Mouse (Mus musculus) thymus, postnatal 36 days (tissue): ENCODE data around the gene Mus81.

ENCODE experiments used
- DNase-seq, 2 experiments: peaks; one replicate each; pipeline ENCODE4 v3.0.0; 2022; ENCODE audit warnings: mixed read lengths in 2 of 2

The Mus81 gene

DNA sequence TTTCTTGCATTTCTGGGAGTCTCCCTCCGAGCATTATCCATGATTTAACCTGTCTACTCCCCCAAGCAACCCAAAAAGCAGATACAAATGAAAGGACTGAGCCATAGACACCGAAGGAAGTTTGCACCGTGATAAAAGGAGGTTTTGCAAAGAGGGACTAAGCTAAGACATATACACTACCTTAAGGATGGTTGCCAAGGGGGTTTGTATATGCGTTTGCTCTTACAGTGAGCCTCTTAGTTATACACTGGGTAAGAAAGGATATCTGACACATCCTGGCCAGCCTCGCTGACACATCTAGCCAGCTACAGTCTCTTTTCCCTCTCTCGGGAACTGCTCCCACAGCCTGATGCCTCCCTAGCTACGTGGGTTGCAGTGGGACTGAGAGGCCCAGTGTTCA lies 54.3 kb downstream of the Mus81 start:
- DNase-seq, result no peak

DNA sequence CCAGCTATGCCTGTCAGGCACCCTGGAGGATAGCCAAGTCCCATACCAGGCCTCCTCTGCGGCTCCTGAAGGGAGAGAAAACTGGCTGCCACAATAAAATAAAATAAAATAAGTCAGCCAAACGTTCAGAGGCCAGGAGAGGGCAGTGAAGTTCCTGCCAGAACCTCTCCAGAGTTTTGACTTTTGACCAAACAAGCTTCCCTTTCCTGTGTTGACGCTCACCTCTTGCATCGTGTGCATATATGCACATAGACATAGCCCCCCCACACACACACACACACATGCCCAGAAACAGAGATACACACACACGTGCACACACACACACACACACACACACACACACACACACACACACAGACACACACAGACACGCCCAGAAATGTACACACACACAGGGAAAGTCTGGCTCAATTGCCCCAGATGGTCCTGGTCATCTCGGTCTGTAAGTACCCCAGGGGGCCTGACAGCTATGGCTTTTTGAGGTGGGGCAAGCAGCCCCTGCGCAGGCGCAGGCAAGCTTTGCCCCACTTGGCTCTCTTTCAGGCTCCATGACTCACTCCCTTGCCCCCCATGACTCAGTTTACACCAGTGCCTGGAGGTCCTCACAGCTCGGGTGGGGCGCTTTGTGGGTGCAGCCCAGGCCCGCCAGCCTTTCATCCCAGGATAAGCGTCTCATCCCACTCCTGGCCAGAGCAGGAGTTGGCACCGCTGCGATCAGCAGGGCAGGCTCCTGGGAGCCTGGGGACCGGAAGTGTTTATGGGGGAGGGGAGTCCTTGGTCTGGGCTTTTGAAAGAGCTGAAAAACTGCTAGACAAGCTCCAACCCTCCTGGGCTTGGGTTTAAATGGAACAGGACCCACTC lies 55.0 kb downstream of the Mus81 start:
- DNase-seq, result peak; percentile 72 to 75
